Mouse (Mus musculus) kidney, postnatal 36 days (tissue): ENCODE measurements at regions not wholly inside any gene's neighbourhood (a gene's known extent, or its start where the extent isn't known, plus 50 kb on each side); places are given as distances from the start of the nearest gene placed in this dataset.
A peak's percentile ranks its signal among the peaks of the same experiment; 100 is the strongest.

Source experiments
- DNase-seq, 2 experiments: peaks; one replicate each; pipeline ENCODE4 v3.0.0; 2021 to 2022; ENCODE audit warnings: mixed read lengths in 2 of 2

DNA sequence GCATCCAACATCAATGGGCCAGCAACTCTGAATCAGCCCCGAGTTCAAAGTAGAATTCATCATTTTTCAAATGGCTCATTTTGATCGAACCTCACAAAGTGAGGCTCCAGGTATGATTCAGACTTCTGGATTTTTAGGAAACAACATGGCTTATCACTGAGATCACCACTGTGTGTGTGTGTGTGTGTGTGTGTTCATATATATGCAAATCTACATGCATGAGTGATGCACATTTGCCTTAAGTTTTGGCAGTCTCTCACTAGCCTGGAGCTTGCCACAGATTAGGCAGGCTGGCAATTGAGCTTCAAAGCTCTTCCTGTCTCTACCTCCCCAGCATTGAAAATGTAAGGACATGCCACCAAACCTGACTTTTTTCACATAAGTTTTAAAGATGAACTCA lies 195.1 kb upstream of the Mindy3 start:
- no peak for DNase-seq

DNA sequence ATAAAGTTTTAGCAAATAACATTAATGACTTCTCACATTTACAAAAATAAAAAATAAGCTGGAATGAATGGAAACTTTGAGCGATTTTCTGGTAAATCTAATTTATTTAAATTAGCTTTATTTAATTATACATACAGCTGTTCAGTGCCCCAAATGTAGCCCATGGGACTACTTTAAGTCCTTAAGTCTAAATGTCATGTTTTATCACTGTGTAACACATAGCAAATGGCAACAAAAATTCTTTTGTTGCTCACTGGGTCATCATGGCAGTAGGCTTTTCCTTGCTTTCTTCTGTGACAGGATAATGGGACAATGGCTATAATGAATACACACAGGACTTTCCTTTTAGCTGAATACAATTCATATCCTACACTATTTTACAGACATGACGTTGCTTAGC lies 194.6 kb upstream of the Mindy3 start:
- DNase-seq = no peak

DNA sequence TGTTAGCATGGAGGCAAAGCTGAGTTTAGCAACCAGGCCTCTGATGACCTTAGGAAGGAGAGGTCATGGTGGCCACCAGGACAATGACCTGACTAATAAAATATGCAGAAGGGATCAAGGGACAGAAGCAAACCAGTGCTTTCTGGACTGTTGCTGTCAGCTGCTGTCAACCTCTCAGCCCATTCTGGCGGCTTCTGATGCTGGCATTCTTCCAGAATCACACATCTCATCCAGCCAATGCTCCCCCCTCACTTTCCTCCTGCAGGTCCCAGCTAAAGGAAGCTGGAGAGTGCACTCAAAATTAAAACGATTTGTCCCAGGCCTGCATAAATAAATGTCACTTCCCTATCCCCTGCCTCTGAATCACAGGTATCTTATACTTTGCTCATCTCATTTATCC lies 163.3 kb upstream of the Mindy3 start:
- DNase-seq = no peak

DNA sequence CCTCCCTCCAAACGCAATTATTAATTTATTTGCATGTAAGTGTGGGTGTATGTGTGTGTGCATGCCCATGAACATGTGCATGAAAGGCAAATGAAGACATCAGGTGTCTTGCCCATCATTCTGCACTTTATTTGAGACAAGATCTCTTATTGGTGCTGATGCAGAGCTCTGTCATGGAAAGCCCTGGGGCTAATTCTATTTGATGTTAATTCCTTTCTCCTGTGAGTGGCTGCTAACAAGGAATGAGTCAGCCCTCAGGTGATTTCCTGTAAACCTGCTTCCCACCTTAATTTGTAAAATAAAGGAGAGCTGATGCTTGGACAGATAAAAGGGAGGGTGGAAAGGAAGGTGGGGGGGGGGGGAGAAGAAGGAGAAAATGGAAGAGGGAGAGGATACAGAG lies 138.5 kb upstream of the Mindy3 start:
- no peak for DNase-seq

DNA sequence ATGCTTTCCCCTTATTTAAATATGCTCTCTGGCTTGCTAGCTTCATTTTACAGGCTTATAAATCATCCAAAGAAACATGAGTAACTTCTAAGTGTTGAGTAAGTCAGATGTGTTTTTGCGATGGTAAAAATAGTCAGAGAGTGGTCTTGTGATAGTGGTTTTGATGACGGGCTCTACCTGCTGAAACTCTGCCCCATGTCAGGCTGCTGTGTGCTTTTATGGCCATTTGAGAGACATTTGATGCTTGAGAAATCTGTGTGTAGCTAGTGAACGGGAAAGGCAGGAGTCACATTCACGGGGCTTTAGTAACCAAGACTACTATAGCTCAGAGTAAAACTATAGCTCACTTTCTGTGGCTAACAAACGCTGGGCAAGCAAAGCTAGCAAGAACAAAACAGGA lies 103.1 kb upstream of the Mindy3 start:
- DNase-seq = no peak

DNA sequence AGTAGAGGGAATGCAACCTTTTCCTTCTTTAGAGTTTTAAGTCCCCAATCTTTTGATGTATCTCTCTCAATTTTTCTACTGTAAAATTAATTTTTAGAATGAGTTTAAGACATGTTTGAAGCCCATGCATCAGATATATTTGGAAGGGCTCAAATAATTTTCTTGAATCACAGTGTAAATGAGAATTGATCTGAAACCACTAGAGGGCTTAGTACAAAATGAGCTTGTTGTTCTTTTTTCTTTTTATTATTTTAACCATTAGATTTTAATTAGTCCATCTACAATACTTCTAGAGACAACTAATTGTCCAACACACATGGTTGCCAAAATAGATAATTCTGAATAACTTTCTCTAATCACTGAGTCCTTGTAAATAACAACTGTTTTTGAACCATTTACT lies 102.5 kb upstream of the Mindy3 start:
- no peak for DNase-seq

DNA sequence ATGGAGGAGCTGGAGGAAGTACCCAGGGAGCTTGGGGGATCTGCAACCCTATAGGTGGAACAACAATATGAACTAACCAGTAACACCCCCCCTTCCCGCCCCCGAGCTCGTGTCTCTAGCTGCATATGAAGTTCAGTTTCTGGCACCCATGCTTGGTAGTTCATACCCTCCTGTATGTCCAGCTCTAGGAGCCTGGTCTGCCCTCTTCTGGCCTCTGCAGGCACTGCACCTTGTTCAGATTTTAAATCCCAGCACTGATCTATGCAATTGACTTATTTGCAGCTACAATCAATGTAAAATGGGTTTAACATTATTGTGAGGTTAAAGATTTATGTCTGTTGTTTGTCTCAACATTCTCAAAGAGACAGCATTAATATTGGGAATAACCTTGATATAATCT lies 73.1 kb upstream of the Mindy3 start:
- DNase-seq = peak in 1 of 2 experiments; percentile 7

DNA sequence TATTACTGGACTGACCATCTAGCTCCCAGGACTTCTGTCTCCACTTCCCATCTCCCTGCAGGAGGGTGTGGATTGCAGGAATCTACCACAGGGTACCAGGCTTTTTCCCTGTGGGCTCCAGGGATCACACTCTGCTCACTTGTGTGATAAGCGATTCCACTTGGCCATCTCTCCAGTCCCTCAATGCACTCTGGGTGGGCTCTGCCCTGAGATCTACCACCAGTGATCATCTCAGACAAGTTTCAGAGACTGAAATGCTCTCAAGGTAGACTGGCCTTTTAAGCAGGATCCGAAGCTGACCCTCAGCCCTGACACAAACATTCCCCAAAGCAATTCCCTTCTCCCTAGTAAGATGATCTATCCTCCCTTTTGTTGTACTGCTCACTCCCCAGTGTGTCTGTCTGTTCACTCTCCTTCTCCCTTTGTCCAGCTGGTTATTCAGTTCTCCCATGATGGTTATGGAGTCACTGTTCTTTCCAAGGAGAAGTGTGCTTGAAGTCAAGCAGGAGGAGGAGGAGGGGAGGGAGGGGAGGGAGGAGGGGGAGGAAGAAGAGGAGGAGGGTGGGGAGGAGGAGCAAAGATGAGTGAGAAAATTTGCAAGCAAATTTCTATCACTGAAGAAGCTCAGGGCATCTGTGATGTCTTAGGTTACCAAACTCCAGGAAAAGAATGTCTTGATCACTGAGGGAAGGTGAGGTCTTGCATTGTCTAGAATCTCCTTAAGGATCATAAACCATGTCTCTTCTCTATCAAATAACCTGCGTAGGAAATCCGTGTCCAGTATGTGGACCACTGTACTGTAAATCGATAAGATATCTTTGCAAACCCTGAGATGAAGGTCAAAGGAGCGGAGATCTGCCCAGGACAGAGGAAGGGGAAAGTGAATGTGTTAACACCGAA lies 50.4 kb upstream of the Mindy3 start:
- DNase-seq = no peak
